Mouse (Mus musculus) ovary, postnatal 14 days (tissue): ENCODE measurements around the gene Rtn3.
"Not testable (repeated sequence)": the region's sequence is repeated elsewhere in the genome, so short reads cannot be mapped to it uniquely, and the experiment has no call there.

Experiments used
- DNase-seq: peaks from one replicate; pipeline ENCODE4 v3.0.0; 2022; ENCODE audit warnings: low spot score

The Rtn3 gene

DNA sequence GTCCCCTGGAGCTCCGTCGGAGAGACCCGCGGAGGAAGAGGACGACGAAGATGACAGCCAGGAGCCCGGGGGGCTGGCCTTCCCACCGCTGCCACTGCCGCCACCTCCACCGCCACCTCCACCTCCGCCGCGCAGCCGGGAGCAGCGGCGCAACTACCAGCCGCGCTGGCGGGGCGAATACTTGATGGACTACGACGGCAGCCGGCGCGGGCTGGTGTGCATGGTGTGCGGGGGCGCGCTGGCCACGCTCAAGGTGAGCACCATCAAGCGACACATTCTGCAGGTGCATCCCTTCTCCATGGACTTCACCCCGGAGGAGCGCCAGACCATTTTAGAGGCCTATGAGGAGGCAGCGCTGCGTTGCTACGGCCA, 60.4 kb downstream of the Rtn3 start:
- DNase-seq, result no peak

GRCm38 (mm10) chr19:7421602-7422591, 61.2 kb downstream of the Rtn3 start:
- DNase-seq, result peak; percentile 30

- DNase-seq, result no peak
These were observed 62.1 kb downstream of the Rtn3 start for GRCm38 (mm10) chr19:7420841-7421601.

GRCm38 (mm10) chr19:7420108-7420507, 63.0 kb downstream of the Rtn3 start:
- DNase-seq, result no peak

- DNase-seq, result no peak
These were observed 63.9 kb downstream of the Rtn3 start for GRCm38 (mm10) chr19:7419134-7419533.

DNA sequence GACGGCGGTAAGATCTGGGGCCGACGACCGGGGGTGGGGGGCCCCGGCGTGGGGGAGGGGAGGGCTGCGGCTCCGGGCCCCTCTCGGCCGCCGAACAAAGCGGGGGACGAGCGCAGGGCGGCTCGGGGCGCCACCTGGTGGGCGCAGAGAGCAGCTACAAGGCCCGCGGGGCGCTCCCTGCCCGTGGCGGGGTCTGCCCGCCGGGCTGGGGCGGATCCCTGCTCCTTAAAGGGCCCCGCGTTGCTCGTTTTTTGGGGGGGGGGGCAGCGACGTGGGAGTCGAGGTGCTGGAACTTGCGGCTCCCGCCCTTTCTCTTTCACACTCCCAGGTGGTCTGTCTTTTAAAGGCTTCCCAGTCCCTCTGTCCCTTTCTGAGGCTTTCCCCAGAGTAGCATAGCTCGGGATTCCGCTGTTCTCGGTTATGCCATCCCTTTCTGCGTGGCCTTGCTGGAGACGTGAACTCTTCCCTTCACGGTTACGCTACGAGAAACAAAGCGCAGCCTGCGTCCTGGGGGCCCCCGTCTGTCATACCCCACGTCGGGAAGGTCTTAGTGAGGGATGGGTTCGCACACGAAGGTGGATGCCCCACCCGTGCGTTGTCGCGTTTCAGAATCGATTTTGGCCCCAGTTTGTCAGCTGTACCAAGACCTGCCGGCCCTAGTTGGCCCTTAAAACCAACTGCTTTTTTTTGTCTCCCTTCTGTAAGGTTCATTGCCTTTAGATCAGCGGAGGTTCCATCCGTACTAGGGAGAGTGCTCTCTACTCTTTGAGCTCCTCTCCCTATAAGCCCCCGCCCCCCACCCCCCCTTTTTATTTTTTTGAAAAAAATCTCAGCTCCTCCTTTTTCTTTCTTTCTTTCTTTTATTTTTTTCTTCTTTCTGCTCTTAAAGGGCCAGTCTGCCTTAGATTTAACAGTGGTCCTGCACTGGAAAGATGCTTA, 64.9 kb downstream of the Rtn3 start:
- peak; percentile 87 for DNase-seq

DNA sequence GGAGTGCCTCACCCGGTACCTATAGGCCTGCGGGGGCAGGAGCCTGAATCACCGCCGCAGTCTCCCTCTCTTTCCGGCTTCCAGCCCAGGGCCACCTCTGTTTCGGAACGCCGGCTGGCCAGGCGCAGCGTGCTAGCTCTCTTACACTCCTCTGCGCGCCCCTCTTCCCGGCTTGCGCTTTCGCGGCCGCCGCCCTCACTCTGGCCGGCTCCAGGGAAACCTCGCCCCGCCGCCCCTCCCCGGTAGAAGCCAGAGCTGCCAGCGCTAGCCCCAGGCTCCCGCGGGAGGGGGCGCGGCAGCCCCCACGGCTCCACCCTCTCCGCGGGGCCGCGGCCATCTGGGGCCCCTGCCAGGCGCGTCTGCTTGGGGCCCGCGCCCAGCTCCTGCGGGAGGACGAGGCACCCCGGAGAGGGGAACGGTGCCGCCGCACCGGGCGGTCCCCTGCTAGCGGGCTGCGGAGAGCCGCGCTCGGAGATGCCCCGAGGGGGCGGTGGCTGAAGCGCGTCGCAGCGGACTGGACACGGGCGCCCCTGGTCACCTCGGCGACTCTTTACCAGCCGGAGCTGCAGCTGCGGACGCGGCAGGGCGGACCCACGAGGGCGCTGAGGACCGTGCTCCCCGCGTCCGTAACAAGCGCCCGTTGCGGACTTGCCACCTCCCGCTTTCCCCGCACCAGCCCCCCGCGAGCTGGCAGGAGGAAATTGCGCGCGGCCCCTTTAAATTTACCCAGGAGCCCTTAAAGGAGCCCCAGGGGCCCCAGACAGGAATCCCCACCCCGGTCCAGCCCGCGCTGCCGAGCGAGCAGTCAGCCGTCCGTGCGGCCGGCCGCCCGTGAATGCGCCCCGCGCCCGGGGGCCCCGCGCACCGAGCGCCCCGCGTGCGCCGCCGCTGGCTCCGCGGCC, 66.0 kb downstream of the Rtn3 start, which contains the start of gene 2700081O15Rik:
2700081O15Rik (plus strand) TSS at position 792 of the 902 bp plus-strand sequence.
- DNase-seq, result peak; percentile 66

GRCm38 (mm10) chr19:7415916-7416833, 66.9 kb downstream of the Rtn3 start:
- DNase-seq, result no peak

GRCm38 (mm10) chr19:7412361-7412760, 70.7 kb downstream of the Rtn3 start:
- DNase-seq, result no peak

DNA sequence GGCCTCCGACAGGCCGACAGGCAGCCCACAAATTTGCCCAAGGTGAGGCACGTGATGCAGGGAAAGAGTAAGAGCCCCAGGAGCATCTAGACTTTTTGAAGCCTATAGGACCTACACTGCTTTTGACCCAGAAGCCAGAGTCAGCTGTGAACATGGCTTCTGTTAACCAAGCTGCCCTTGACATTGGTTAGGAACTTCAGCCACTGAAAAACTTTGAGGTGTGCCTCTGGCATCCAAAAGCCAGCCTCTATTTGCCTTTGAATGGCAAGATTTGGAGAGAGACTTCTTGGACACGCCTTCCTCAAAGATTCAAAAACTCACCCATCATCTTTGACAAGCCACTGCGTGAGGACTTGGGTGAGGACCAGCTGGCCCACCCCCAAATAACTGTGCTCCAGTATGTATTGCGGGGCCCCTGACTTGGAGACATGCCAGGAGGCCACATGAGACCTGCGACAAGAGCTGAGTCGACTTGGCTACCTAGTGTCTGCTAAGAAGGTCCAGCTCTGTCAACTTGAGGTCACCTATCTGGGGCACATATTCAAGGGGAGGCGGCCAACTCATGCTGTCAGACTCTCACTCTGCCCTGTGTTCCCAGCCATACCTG, 78.4 kb downstream of the Rtn3 start:
- no peak for DNase-seq

DNA sequence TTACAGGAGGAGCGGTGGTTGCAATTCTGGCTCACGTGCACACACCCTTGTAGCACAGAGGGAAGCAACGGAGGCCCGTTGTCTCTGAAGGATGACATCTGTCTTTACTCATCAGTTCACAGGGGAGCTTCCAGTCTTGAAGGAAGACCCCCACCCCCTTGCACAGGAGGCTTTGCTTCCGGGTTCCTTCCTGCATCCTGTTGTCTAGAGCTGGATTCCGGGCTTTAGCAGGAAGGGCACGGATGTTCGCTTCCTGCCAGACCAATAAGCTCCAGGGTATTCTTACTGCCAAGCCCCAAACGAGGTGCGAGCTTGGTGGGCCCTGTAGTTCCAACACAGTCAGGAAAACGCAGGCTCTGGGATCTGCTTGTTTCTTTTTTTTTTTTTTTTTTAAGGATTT, 82.4 kb downstream of the Rtn3 start:
- no peak for DNase-seq

DNA sequence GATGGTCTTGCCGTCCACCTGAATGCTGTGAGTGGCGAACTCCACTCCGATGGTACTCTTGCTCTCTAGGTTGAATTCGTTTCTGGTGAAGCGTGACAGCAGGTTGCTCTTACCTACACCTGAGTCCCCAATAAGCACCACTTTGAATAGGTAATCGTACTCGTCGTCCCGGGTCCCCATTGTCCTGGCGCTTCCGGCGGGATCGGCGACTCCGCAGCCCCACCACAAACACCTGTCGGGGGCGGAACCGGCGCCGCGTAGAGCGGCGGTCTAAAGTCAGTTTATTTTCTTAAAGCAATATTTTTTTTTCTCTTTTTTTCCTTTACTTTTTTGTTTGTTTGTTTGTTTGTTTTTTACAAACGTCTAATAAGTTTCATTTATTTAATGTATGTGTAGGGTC, 84.2 kb downstream of the Rtn3 start:
- DNase-seq, result not testable (repeated sequence)

- DNase-seq, result not testable (repeated sequence)
These were observed 85.9 kb downstream of the Rtn3 start for GRCm38 (mm10) chr19:7396867-7397826.

DNA sequence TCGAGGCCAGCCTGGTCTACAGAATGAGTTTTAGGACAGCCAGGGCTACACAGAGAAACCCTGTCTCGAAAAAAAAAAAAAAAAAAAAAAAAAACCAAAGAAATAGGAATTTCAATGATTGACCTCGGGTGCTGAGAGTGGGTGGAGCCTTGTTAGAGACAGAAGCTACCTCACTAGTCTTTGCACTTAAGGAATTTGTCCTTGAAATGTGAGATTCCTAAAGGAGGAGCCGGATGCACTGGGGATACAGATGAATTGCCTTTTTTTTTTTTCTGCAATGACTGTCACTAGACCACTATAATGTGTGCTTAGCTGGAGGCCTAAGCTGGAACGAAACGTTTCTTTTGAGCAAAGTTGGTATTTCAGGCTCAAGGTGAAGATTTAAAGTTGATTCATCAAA, 94.6 kb downstream of the Rtn3 start:
- no peak for DNase-seq

DNA sequence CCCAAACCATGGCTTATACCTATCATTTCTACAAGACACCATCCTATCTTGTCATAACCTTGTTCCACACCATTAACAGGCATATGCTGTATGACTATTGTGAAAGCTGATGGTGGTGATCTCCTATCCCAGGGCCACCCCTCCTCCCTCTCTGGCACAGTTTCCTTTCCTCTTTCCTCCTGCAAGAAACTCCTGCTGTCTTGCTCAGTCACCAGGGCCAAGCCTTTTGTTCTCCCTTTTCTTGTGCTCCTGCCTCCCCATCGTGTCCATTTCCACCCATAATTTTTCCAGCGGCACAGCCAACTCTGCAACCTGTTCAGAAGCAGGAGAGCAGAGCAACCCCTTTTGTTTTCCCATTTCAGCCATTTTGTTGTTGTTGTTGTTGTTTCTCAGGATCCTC, 97.0 kb downstream of the Rtn3 start:
- no peak for DNase-seq

DNA sequence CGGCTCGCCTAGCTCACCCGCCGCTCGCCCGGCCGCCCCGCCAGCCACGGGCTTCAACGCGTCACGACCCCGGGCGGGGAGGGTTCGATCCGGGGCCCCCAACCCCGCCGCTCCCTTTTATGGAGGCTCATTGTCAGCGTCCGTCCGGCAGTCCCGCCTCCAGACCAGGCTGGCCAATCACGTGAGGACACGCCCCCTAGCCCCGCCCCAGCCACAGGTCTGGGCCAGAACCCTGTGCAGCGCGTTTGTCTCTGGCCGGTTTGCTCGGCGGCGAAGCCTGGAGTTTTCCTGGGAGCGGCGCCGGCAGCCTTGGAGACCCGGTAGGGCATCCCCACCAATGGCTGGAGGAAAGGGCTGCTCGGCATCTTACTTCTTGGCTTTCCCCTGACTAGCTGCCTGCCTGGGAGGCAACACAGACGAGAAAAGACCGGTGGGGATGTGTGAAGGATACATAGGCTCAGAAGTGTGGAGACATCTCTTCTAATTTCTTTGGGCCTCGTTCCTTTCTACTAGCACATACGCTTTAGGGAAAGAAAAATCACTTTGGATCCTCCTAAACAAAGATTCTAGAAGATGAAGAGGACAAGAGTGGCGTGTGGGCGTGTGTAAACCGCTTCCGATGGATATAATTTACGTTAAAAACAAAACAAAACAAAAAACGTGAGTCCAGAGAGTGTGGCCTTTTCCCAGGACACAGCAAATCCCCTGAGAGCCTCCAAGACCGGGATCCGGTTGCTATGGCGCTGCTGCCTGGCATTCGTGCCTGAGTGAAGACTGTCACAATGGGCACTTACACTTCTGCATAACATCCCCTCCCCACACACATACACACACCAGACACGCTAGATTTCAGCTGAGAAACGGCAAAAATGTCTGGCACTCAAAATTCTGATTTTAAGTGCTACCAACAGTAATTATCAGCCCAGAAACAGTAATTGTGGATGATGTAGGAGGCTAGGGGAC, 99.9 kb downstream of the Rtn3 start, which contains the start of gene Spindoc:
Spindoc (minus strand) TSS at position 92 of the 963 bp plus-strand sequence.
- peak; percentile 99 for DNase-seq
